Mouse (Mus musculus): ENCODE measurements around the gene Pde2a. TPM values are rescaled to one million over a fixed set of nuclear protein-coding genes. Genes with fewer than 3 reads are reported as not detected.

Gene Pde2a
- polyA plus RNA-seq, 1 experiment from 2014 or later: 22.5 TPM

GRCm38 (mm10) chr7:101523205-101523604, 101.7 kb downstream of the Pde2a start:
- no peak overlapping the region for H3K27ac ChIP-seq (ENCODE audit: low read length)

GRCm38 (mm10) chr7:101526484-101526883, 105.0 kb downstream of the Pde2a start:
- no peak overlapping the region for H3K4me3 ChIP-seq (ENCODE audit: low read length)
- no peaks in the 10 kb centered on the region for H3K9me3 ChIP-seq (ENCODE audit: control insufficient read depth, low read length)
- 47% methylated on average over 7 of the region's 7 CpGs for WGBS
- H3K4me2 ChIP-seq (ENCODE audit: low read depth, low read length): no peak overlapping the region
- H3K27me3 ChIP-seq (ENCODE audit: control insufficient read depth, insufficient read depth, low read depth, low read length): no peaks in the 10 kb centered on the region
- no peak for ATAC-seq (ENCODE audit: low read depth)
- no peak overlapping the region for H3K9ac ChIP-seq (ENCODE audit: low read length)
- no peaks in the 10 kb centered on the region for H3K4me1 ChIP-seq (replicated peaks; ENCODE audit: control insufficient read depth, insufficient read depth, low read length)
- H3K27ac ChIP-seq (ENCODE audit: low read length): no peak overlapping the region
- no peaks in the 10 kb centered on the region for H3K36me3 ChIP-seq (ENCODE audit: control insufficient read depth, insufficient read depth, low read length)

More at GRCm38 (mm10) chr7:101523205-101523604, 101.7 kb downstream of the Pde2a start:
- no peaks in the 10 kb centered on the region for H3K27me3 ChIP-seq (ENCODE audit: control insufficient read depth, insufficient read depth, low read depth, low read length)
- ATAC-seq (ENCODE audit: low read depth): no peak
- no peaks in the 10 kb centered on the region for H3K9me3 ChIP-seq (ENCODE audit: control insufficient read depth, low read length)
- H3K4me1 ChIP-seq (replicated peaks; ENCODE audit: control insufficient read depth, insufficient read depth, low read length): no peaks in the 10 kb centered on the region
- H3K36me3 ChIP-seq (ENCODE audit: control insufficient read depth, insufficient read depth, low read length): no peaks in the 10 kb centered on the region
- H3K4me2 ChIP-seq (ENCODE audit: low read depth, low read length): no peak overlapping the region
- no peak overlapping the region for H3K4me3 ChIP-seq (ENCODE audit: low read length)
- WGBS: 63% methylated on average over 2 of the region's 2 CpGs
- H3K9ac ChIP-seq (ENCODE audit: low read length): no peak overlapping the region

- Histone ChIP-seq H3K27me3 (ENCODE audit: control insufficient read depth, insufficient read depth, low read depth, low read length) (no peaks in the 10 kb centered on the region), H3K4me2 (ENCODE audit: low read depth, low read length) (no peak overlapping the region), H3K36me3 (ENCODE audit: control insufficient read depth, insufficient read depth, low read length) (no peaks in the 10 kb centered on the region), H3K9me3 (ENCODE audit: control insufficient read depth, low read length) (no peaks in the 10 kb centered on the region), H3K4me3 (ENCODE audit: low read length) (no peak overlapping the region), H3K4me1 (replicated peaks; ENCODE audit: control insufficient read depth, insufficient read depth, low read length) (no peaks in the 10 kb centered on the region), H3K9ac (ENCODE audit: low read length) (no peak overlapping the region), H3K27ac (ENCODE audit: low read length) (no peak overlapping the region)
- 26% methylated on average over 5 of the region's 5 CpGs for WGBS
- no peak for ATAC-seq (ENCODE audit: low read depth)
Measured at GRCm38 (mm10) chr7:101534428-101534827, 112.9 kb downstream of the Pde2a start.

- ATAC-seq (ENCODE audit: low read depth): no peak
- Histone ChIP-seq H3K4me3 (ENCODE audit: low read length) (no peak overlapping the region), H3K4me2 (ENCODE audit: low read depth, low read length) (no peak overlapping the region), H3K27me3 (ENCODE audit: control insufficient read depth, insufficient read depth, low read depth, low read length) (no peaks in the 10 kb centered on the region), H3K9ac (ENCODE audit: low read length) (no peak overlapping the region), H3K9me3 (ENCODE audit: control insufficient read depth, low read length) (no peaks in the 10 kb centered on the region), H3K27ac (ENCODE audit: low read length) (no peak overlapping the region), H3K4me1 (replicated peaks; ENCODE audit: control insufficient read depth, insufficient read depth, low read length) (no peaks in the 10 kb centered on the region), H3K36me3 (ENCODE audit: control insufficient read depth, insufficient read depth, low read length) (no peaks in the 10 kb centered on the region)
- WGBS: 56% methylated on average over 10 of the region's 10 CpGs
Measured at GRCm38 (mm10) chr7:101535102-101535501, 113.6 kb downstream of the Pde2a start.

- Histone ChIP-seq H3K27me3 (ENCODE audit: control insufficient read depth, insufficient read depth, low read depth, low read length) (no peaks in the 10 kb centered on the region), H3K9me3 (ENCODE audit: control insufficient read depth, low read length) (no peaks in the 10 kb centered on the region), H3K4me1 (replicated peaks; ENCODE audit: control insufficient read depth, insufficient read depth, low read length) (no peaks in the 10 kb centered on the region), H3K4me3 (ENCODE audit: low read length) (no peak overlapping the region), H3K36me3 (ENCODE audit: control insufficient read depth, insufficient read depth, low read length) (no peaks in the 10 kb centered on the region), H3K27ac (ENCODE audit: low read length) (no peak overlapping the region), H3K4me2 (ENCODE audit: low read depth, low read length) (no peak overlapping the region), H3K9ac (ENCODE audit: low read length) (no peak overlapping the region)
- ATAC-seq (ENCODE audit: low read depth): no peak
- WGBS: 61% methylated on average over 5 of the region's 5 CpGs
Measured at GRCm38 (mm10) chr7:101535517-101535916, 114.0 kb downstream of the Pde2a start.

- Histone ChIP-seq H3K36me3 (ENCODE audit: control insufficient read depth, insufficient read depth, low read length) (no peaks in the 10 kb centered on the region), H3K4me1 (replicated peaks; ENCODE audit: control insufficient read depth, insufficient read depth, low read length) (no peaks in the 10 kb centered on the region), H3K27ac (ENCODE audit: low read length) (no peak overlapping the region), H3K9me3 (ENCODE audit: control insufficient read depth, low read length) (no peaks in the 10 kb centered on the region), H3K9ac (ENCODE audit: low read length) (no peak overlapping the region), H3K4me3 (ENCODE audit: low read length) (no peak overlapping the region), H3K4me2 (ENCODE audit: low read depth, low read length) (no peak overlapping the region), H3K27me3 (ENCODE audit: control insufficient read depth, insufficient read depth, low read depth, low read length) (no peaks in the 10 kb centered on the region)
- ATAC-seq (ENCODE audit: low read depth): no peak
- WGBS: 40% methylated on average over 8 of the region's 8 CpGs
Measured at GRCm38 (mm10) chr7:101537541-101537940, 116.0 kb downstream of the Pde2a start.

- Histone ChIP-seq H3K4me3 (ENCODE audit: low read length) (no peak overlapping the region), H3K27me3 (ENCODE audit: control insufficient read depth, insufficient read depth, low read depth, low read length) (no peaks in the 10 kb centered on the region), H3K4me2 (ENCODE audit: low read depth, low read length) (no peak overlapping the region), H3K4me1 (replicated peaks; ENCODE audit: control insufficient read depth, insufficient read depth, low read length) (no peaks in the 10 kb centered on the region), H3K27ac (ENCODE audit: low read length) (no peak overlapping the region), H3K9me3 (ENCODE audit: control insufficient read depth, low read length) (no peaks in the 10 kb centered on the region), H3K36me3 (ENCODE audit: control insufficient read depth, insufficient read depth, low read length) (no peaks in the 10 kb centered on the region), H3K9ac (ENCODE audit: low read length) (no peak overlapping the region)
- WGBS: 36% methylated on average over 14 of the region's 14 CpGs
- ATAC-seq (ENCODE audit: low read depth): 0 out of 2 replicates have a peak, but pooled peaks have one; percentile 23
Measured at GRCm38 (mm10) chr7:101538141-101538933, 116.8 kb downstream of the Pde2a start.

- Histone ChIP-seq H3K9ac (ENCODE audit: low read length) (no peak overlapping the region), H3K4me1 (replicated peaks; ENCODE audit: control insufficient read depth, insufficient read depth, low read length) (no peaks in the 10 kb centered on the region), H3K9me3 (ENCODE audit: control insufficient read depth, low read length) (no peaks in the 10 kb centered on the region), H3K4me2 (ENCODE audit: low read depth, low read length) (no peak overlapping the region), H3K4me3 (ENCODE audit: low read length) (no peak overlapping the region), H3K27me3 (ENCODE audit: control insufficient read depth, insufficient read depth, low read depth, low read length) (no peaks in the 10 kb centered on the region), H3K27ac (ENCODE audit: low read length) (no peak overlapping the region), H3K36me3 (ENCODE audit: control insufficient read depth, insufficient read depth, low read length) (no peaks in the 10 kb centered on the region)
- 37% methylated on average over 9 of the region's 9 CpGs for WGBS
- ATAC-seq (ENCODE audit: low read depth): no peak
Measured at GRCm38 (mm10) chr7:101539774-101540173, 118.3 kb downstream of the Pde2a start.

GRCm38 (mm10) chr7:101540684-101541083, 119.2 kb downstream of the Pde2a start:
- H3K4me3 ChIP-seq (ENCODE audit: low read length): no peak overlapping the region
- H3K36me3 ChIP-seq (ENCODE audit: control insufficient read depth, insufficient read depth, low read length): no peaks in the 10 kb centered on the region
- WGBS: 45% methylated on average over 5 of the region's 5 CpGs

More at GRCm38 (mm10) chr7:101540684-101541083, 119.2 kb downstream of the Pde2a start:
- H3K27me3 ChIP-seq (ENCODE audit: control insufficient read depth, insufficient read depth, low read depth, low read length): no peaks in the 10 kb centered on the region
- ATAC-seq (ENCODE audit: low read depth): no peak
- H3K9ac ChIP-seq (ENCODE audit: low read length): no peak overlapping the region
- no peak overlapping the region for H3K4me2 ChIP-seq (ENCODE audit: low read depth, low read length)
- no peaks in the 10 kb centered on the region for H3K9me3 ChIP-seq (ENCODE audit: control insufficient read depth, low read length)
- H3K27ac ChIP-seq (ENCODE audit: low read length): no peak overlapping the region
- H3K4me1 ChIP-seq (replicated peaks; ENCODE audit: control insufficient read depth, insufficient read depth, low read length): no peaks in the 10 kb centered on the region

Data from lung, embryonic 16.5 days (tissue).